In genomic region chr3:103920094-103920493, GRCm38 (mm10) we compare ENCODE assay signal across 20 mouse cellular contexts. TPM values are rescaled to one million over a fixed set of nuclear protein-coding genes. Genes with fewer than 3 reads are reported as not detected.
DNase-seq lines count a peak whose midpoint lies in the region; ATAC-seq and TF ChIP-seq lines count a peak whose summit lies in the region.
"Had no signal": no experiment of that assay in that cellular context is flagged by ENCODE, and none has a peak within 500 bp of the region (broad histone marks: within the 10 kb centered on the region; RNA-seq: fewer than 3 reads in every experiment).

No protein-coding gene starts in this region.

- no peaks in the 10 kb centered on the region for H3K27me3 ChIP-seq in liver, postnatal 0 days (ENCODE audit: insufficient read depth, low read length)
- H3K27me3 ChIP-seq in liver, embryonic 13.5 days = no peaks in the 10 kb centered on the region
- no peaks in the 10 kb centered on the region for H3K27me3 ChIP-seq in forebrain, embryonic 14.5 days (replicated peaks; ENCODE audit: control insufficient read depth, insufficient read depth, low read length)
- H3K27me3 ChIP-seq: CH12.LX; forebrain, embryonic 13.5 days; heart, embryonic 13.5 days; hindbrain, embryonic 12.5 days had no signal

- ATAC-seq in liver, postnatal 0 days = no peak
- peak; percentile 17; the same call in 1 of the 2 replicates for ATAC-seq in common myeloid progenitor, adult 5-6 weeks (replicated peaks; ENCODE audit: low read depth, poor library complexity, severe bottlenecking)
- peak; percentile 54 for ATAC-seq in liver, embryonic 13.5 days (ENCODE audit: low read depth)
- ATAC-seq in forebrain, embryonic 14.5 days = no peak
- ATAC-seq: forebrain, embryonic 13.5 days; hindbrain, postnatal 0 days had no signal

- H3K4me2 ChIP-seq in liver, postnatal 0 days (ENCODE audit: low read depth, low read length) = no peak overlapping the region
- no peak overlapping the region for H3K4me2 ChIP-seq in liver, embryonic 13.5 days
- no peak overlapping the region for H3K4me2 ChIP-seq in forebrain, embryonic 14.5 days (ENCODE audit: low read length)
- H3K4me2 ChIP-seq: forebrain, embryonic 13.5 days; heart, embryonic 13.5 days; hindbrain, embryonic 12.5 days had no signal

- H3K9me3 ChIP-seq in liver, postnatal 0 days (ENCODE audit: low read length) = no peaks in the 10 kb centered on the region
- no peaks in the 10 kb centered on the region for H3K9me3 ChIP-seq in liver, embryonic 13.5 days (replicated peaks)
- H3K9me3 ChIP-seq in forebrain, embryonic 14.5 days (replicated peaks; ENCODE audit: control insufficient read depth, low read length) = no peaks in the 10 kb centered on the region
- H3K9me3 ChIP-seq: embryonic facial prominence, embryonic 10.5 days; forebrain, embryonic 13.5 days; heart, embryonic 13.5 days; hindbrain, embryonic 12.5 days had no signal

- H3K4me3 ChIP-seq in liver, postnatal 0 days (ENCODE audit: low read depth, low read length) = no peak overlapping the region
- H3K4me3 ChIP-seq in liver, embryonic 13.5 days (replicated peaks) = no peak overlapping the region
- no peak overlapping the region for H3K4me3 ChIP-seq in forebrain, embryonic 14.5 days (ENCODE audit: low read depth, low read length)
- H3K4me3 ChIP-seq: embryonic facial prominence, embryonic 10.5 days; forebrain, embryonic 13.5 days; gastrocnemius, adult 2 months; heart, embryonic 13.5 days; hindbrain, embryonic 12.5 days had no signal

- 83% methylated on average over 1 of the region's 1 CpGs for WGBS in liver, postnatal 0 days (ENCODE audit: insufficient replicate concordance)
- 71% methylated on average over 1 of the region's 1 CpGs for WGBS in liver, embryonic 13.5 days (ENCODE audit: insufficient replicate concordance)
- 100% methylated on average over 1 of the region's 1 CpGs for WGBS in forebrain, embryonic 14.5 days

- peaks cover 5% of the 10 kb centered on the region; the same call in 1 of the 2 replicates for H3K36me3 ChIP-seq in liver, postnatal 0 days (replicated peaks; ENCODE audit: insufficient read depth, low read length)
- peaks cover 6% of the 10 kb centered on the region; the same call in 1 of the 2 replicates for H3K36me3 ChIP-seq in liver, embryonic 13.5 days
- H3K36me3 ChIP-seq in forebrain, embryonic 14.5 days (ENCODE audit: control insufficient read depth, insufficient read depth, low read length) = no peaks in the 10 kb centered on the region
- H3K36me3 ChIP-seq: hindbrain, embryonic 12.5 days had no signal

- no peak overlapping the region for H3K9ac ChIP-seq in liver, postnatal 0 days (replicated peaks)
- no peak overlapping the region for H3K9ac ChIP-seq in liver, embryonic 13.5 days
- no peak overlapping the region for H3K9ac ChIP-seq in forebrain, embryonic 14.5 days (ENCODE audit: low read length)
- H3K9ac ChIP-seq: forebrain, embryonic 13.5 days; heart, embryonic 13.5 days; hindbrain, embryonic 12.5 days had no signal

- TF ChIP-seq EP300 in liver, postnatal 0 days (IDR thresholded peaks at IDR 0.05; ENCODE audit: low read depth) = no peak

- DNase-seq in liver = peak; percentile 21
- no peak for DNase-seq in liver, postnatal 0 days
- DNase-seq in liver, embryonic 13.5 days = no peak
- no peak for DNase-seq in urinary bladder, postnatal 10 days (ENCODE audit: low spot score)
- no peak for DNase-seq in forebrain, embryonic 14.5 days (ENCODE audit: low spot score)
- no peak for DNase-seq in adrenal gland, postnatal 25 days
- DNase-seq: adrenal gland, adult 8-10 months; cerebellum, adult 11 months; cerebellum, adult 9-10 months; cerebellum, postnatal 36 days; gastrocnemius, adult 2 months; gastrocnemius, postnatal 25 days; heart, postnatal 4 days had no signal

- H3K4me1 ChIP-seq in liver, postnatal 0 days (ENCODE audit: insufficient read depth) = peaks cover 26% of the 10 kb centered on the region
- H3K4me1 ChIP-seq in liver, embryonic 13.5 days (replicated peaks) = peaks cover 55% of the 10 kb centered on the region
- peaks cover 17% of the 10 kb centered on the region for H3K4me1 ChIP-seq in forebrain, embryonic 14.5 days (ENCODE audit: control insufficient read depth, insufficient read depth, low read length)

- no peak for TF ChIP-seq CTCF in liver, postnatal 0 days (IDR thresholded peaks at IDR 0.05; ENCODE audit: low read depth)

- H3K27ac ChIP-seq in liver, postnatal 0 days (ENCODE audit: low read depth) = no peak overlapping the region
- H3K27ac ChIP-seq in liver, embryonic 13.5 days = peak overlapping the region; percentile 15; the same call in 1 of the 2 replicates
- H3K27ac ChIP-seq in forebrain, embryonic 14.5 days (ENCODE audit: low read depth, low read length) = no peak overlapping the region
- H3K27ac ChIP-seq: embryonic facial prominence, embryonic 10.5 days; forebrain, embryonic 13.5 days; gastrocnemius, adult 2 months; heart, embryonic 13.5 days; hindbrain, embryonic 12.5 days; hindbrain, postnatal 0 days had no signal

RNA-seq across cellular contexts. Expression of gene Rsbn1, which starts 6.2 kb away (rescaled TPM):
- polyA plus RNA-seq in liver, postnatal 0 days (2015; fragmentation: Nextera tagmentation; extraction: Ambion mirVana) = 3.4 and 3.8 TPM in 2 replicates
- total RNA-seq in common myeloid progenitor, adult 5-6 weeks (2017) = 45.7 and 47.0 TPM in 2 replicates
- 4.2 and 5.2 TPM in 2 replicates for polyA plus RNA-seq in liver, embryonic 13.5 days (2015; fragmentation: Nextera tagmentation; extraction: Ambion mirVana)
- polyA plus RNA-seq in forebrain, embryonic 14.5 days (2014; fragmentation: Nextera tagmentation; extraction: Ambion mirVana) = 19.0 and 23.7 TPM in 2 replicates
- 17.7 and 20.2 TPM in 2 replicates for total RNA-seq in adrenal gland, postnatal 25 days (2021)

RNA-seq across cellular contexts. Expression of gene Phtf1, which starts 47.8 kb away (rescaled TPM):
- polyA plus RNA-seq in liver, postnatal 0 days (2015; fragmentation: Nextera tagmentation; extraction: Ambion mirVana) = 3.8 and 3.9 TPM in 2 replicates
- 33.9 and 39.8 TPM in 2 replicates for total RNA-seq in common myeloid progenitor, adult 5-6 weeks (2017)
- polyA plus RNA-seq in liver, embryonic 13.5 days (2015; fragmentation: Nextera tagmentation; extraction: Ambion mirVana) = 6.7 and 6.8 TPM in 2 replicates
- 30.9 and 35.3 TPM in 2 replicates for polyA plus RNA-seq in forebrain, embryonic 14.5 days (2014; fragmentation: Nextera tagmentation; extraction: Ambion mirVana)
- 19.6 and 21.9 TPM in 2 replicates for total RNA-seq in adrenal gland, postnatal 25 days (2021)

Comparison
In these comparisons a context has a peak if more than half of its experiments do, and no peak if none do; other contexts are left out.
1. ATAC-seq: peak in common myeloid progenitor, adult 5-6 weeks (single experiment) and liver, embryonic 13.5 days (single experiment); none in liver, postnatal 0 days (single experiment) and forebrain, embryonic 14.5 days (single experiment).